Mouse (Mus musculus) embryonic fibroblast, embryonic 13.5 days (primary cell): ENCODE data around the gene Foxn3.

ENCODE experiments used
- CTCF ChIP-seq: IDR thresholded peaks from 2 replicates; pipeline ENCODE4 v1.5.1; 2011; ENCODE audit warnings: mild to moderate bottlenecking, control low read depth, low read length, moderate library complexity, borderline replicate concordance; ENCODE audit not compliant: insufficient read depth
- POLR2A ChIP-seq: IDR thresholded peaks from 2 replicates; pipeline ENCODE4 v1.6.1; 2011; ENCODE audit warnings: low read depth, mild to moderate bottlenecking, control low read depth, low read length, moderate library complexity

GRCm38 (mm10) chr12:99526571-99527140 lies 36.7 kb downstream of the Foxn3 start:
- TF ChIP-seq POLR2A (no peak), CTCF (no peak)
